Mouse (Mus musculus): ENCODE results near the gene Fam131b. TPM values are rescaled to one million over a fixed set of nuclear protein-coding genes. Genes with fewer than 3 reads are reported as not detected.

Fam131b gene
- polyA plus RNA-seq, 1 experiment from 2014 or later, result 6.2 TPM

DNA sequence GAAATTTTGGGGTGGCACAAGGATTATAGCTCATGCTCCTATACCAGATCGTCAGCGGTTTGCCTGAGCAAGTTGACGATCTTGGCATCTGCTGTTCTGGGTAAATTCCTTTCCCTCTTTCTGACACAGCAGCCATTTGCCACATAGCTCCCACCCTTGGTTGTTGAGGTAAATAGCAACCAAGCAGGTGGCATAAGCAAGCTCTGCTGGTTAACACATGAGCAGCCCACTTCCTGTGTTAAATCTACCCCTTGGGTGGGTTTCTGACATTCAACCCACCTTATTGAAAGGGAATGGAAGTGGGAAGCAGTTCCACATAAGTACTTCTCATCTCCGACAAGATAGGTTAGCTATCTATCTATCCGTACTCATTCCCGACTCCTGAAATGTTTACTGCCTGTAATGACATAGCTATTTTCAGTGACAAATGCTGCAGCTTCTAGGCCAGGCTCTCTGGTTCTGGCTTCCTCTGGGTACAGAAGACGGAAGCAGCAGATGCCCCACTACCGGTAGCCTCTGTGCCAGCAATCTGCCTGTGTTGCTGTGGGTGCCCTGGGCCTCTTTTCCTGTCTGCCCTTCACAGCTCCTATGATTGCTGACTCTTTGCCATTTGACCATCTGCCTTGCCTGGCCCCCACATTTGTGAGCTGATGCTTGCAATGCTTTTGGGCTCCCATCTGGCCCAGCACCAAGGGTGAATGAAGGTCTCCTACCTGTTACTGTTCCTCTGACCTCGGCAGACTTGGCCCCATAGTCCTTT lies 19.1 kb upstream of the Fam131b start:
- H3K27me3 ChIP-seq, result no peaks in the 10 kb centered on the region
- H3K9me3 ChIP-seq, result no peaks in the 10 kb centered on the region
- no peaks in the 10 kb centered on the region for H3K36me3 ChIP-seq
- ATAC-seq (replicated peaks), result no peak
- no peak overlapping the region for H3K4me2 ChIP-seq (replicated peaks)
- H3K4me3 ChIP-seq, result no peak overlapping the region
- no peak overlapping the region for H3K27ac ChIP-seq (replicated peaks)
- H3K4me1 ChIP-seq, result peaks cover under 1% of the 10 kb centered on the region; the same call in 1 of the 2 replicates
- no peak overlapping the region for H3K9ac ChIP-seq (replicated peaks)
- WGBS, result 85% methylated on average over 9 of the region's 9 CpGs

GRCm38 (mm10) chr6:42342171-42342570 lies 17.7 kb upstream of the Fam131b start:
- Histone ChIP-seq H3K4me1 (no peaks in the 10 kb centered on the region), H3K9me3 (no peaks in the 10 kb centered on the region), H3K27ac (replicated peaks) (no peak overlapping the region), H3K9ac (replicated peaks) (no peak overlapping the region), H3K4me3 (no peak overlapping the region), H3K36me3 (no peaks in the 10 kb centered on the region), H3K4me2 (replicated peaks) (no peak overlapping the region), H3K27me3 (no peaks in the 10 kb centered on the region)
- 74% methylated on average over 1 of the region's 1 CpGs for WGBS
- ATAC-seq (replicated peaks), result no peak

DNA sequence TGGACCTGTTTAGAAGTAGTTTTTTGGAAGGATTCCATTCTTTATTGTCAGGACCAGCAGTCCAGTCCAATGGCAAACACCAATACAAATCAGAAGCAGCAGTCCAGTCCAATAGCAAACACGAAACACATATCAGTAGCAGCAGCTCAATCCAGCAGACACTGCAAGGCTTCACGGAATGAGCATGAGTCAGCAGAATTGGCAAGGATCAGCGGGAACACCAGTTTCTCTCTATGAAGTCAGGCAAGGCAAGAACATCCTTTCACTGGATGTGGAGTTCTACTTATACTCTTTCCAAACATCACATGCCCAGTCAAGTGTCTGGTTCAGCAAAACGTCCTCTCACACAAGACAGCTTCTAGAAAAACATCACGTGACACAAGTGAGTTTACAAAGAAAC lies 15.5 kb upstream of the Fam131b start:
- 80% methylated on average over 5 of the region's 5 CpGs for WGBS
- no peak for ATAC-seq (replicated peaks)
- Histone ChIP-seq H3K4me3 (no peak overlapping the region), H3K36me3 (no peaks in the 10 kb centered on the region), H3K27me3 (no peaks in the 10 kb centered on the region), H3K4me2 (replicated peaks) (no peak overlapping the region), H3K27ac (replicated peaks) (no peak overlapping the region), H3K9ac (replicated peaks) (no peak overlapping the region), H3K4me1 (no peaks in the 10 kb centered on the region), H3K9me3 (no peaks in the 10 kb centered on the region)

GRCm38 (mm10) chr6:42339189-42339588 lies 14.7 kb upstream of the Fam131b start:
- no peaks in the 10 kb centered on the region for H3K27me3 ChIP-seq
- no peak overlapping the region for H3K4me2 ChIP-seq (replicated peaks)
- H3K9ac ChIP-seq (replicated peaks), result no peak overlapping the region
- WGBS, result 87% methylated on average over 2 of the region's 2 CpGs
- H3K36me3 ChIP-seq, result no peaks in the 10 kb centered on the region
- no peak overlapping the region for H3K27ac ChIP-seq (replicated peaks)
- H3K4me3 ChIP-seq, result no peak overlapping the region
- no peaks in the 10 kb centered on the region for H3K4me1 ChIP-seq
- ATAC-seq (replicated peaks), result no peak
- H3K9me3 ChIP-seq, result no peaks in the 10 kb centered on the region

- Histone ChIP-seq H3K4me3 (no peak overlapping the region), H3K9ac (replicated peaks) (no peak overlapping the region), H3K36me3 (no peaks in the 10 kb centered on the region), H3K27ac (replicated peaks) (no peak overlapping the region), H3K4me2 (replicated peaks) (no peak overlapping the region), H3K27me3 (no peaks in the 10 kb centered on the region), H3K9me3 (no peaks in the 10 kb centered on the region), H3K4me1 (no peaks in the 10 kb centered on the region)
- WGBS, result 88% methylated on average over 3 of the region's 3 CpGs
- no peak for ATAC-seq (replicated peaks)
Measured at GRCm38 (mm10) chr6:42330946-42331345, 6.5 kb upstream of the Fam131b start.

GRCm38 (mm10) chr6:42330216-42330615 lies 5.8 kb upstream of the Fam131b start:
- no peak overlapping the region for H3K9ac ChIP-seq (replicated peaks)
- H3K4me2 ChIP-seq (replicated peaks), result no peak overlapping the region
- ATAC-seq (replicated peaks), result no peak
- H3K4me3 ChIP-seq, result no peak overlapping the region
- H3K27me3 ChIP-seq, result no peaks in the 10 kb centered on the region
- no peaks in the 10 kb centered on the region for H3K9me3 ChIP-seq
- H3K36me3 ChIP-seq, result no peaks in the 10 kb centered on the region
- H3K4me1 ChIP-seq, result peaks cover 4% of the 10 kb centered on the region; the same call in 1 of the 2 replicates
- WGBS, result 74% methylated on average over 3 of the region's 3 CpGs
- no peak overlapping the region for H3K27ac ChIP-seq (replicated peaks)

DNA sequence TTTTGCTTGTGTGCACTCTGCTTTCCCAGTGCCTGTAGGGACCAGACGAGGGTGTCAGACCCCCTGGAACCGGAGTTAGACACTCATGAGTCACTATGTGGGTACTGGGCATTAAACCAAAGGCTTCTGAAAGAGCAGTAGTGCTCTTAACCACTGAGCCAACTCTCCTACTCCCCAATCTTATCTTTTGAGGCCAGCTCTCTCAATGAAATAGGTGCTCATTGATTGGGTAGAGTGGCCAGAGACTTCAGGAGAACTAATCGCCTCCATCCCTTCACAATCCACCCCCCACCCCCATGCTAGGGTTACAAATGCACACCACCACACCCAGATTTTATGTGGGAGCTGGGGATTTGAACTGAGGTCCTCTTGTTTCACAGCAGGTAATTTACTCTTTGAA lies 4.3 kb upstream of the Fam131b start:
- Histone ChIP-seq H3K4me3 (no peak overlapping the region), H3K27ac (replicated peaks) (no peak overlapping the region), H3K4me1 (peaks cover 5% of the 10 kb centered on the region; the same call in 1 of the 2 replicates), H3K4me2 (replicated peaks) (no peak overlapping the region), H3K9me3 (no peaks in the 10 kb centered on the region), H3K36me3 (no peaks in the 10 kb centered on the region), H3K9ac (replicated peaks) (no peak overlapping the region), H3K27me3 (no peaks in the 10 kb centered on the region)
- ATAC-seq (replicated peaks), result no peak
- WGBS, result 69% methylated on average over 3 of the region's 3 CpGs

GRCm38 (mm10) chr6:42326509-42326908 lies 2.1 kb upstream of the Fam131b start:
- Histone ChIP-seq H3K27me3 (no peaks in the 10 kb centered on the region), H3K27ac (replicated peaks) (no peak overlapping the region)
- WGBS, result 96% methylated on average over 3 of the region's 3 CpGs

GRCm38 (mm10) chr6:42325268-42325609 lies 796 bp upstream of the Fam131b start:
- Histone ChIP-seq H3K27ac (replicated peaks) (peak overlapping the region; percentile 86), H3K36me3 (peaks cover 6% of the 10 kb centered on the region; the same call in 1 of the 2 replicates), H3K4me3 (peak overlapping the region; percentile 92), H3K9ac (replicated peaks) (peak overlapping the region; percentile 80), H3K4me1 (peaks cover 20% of the 10 kb centered on the region), H3K4me2 (replicated peaks) (peak overlapping the region; percentile 94), H3K9me3 (no peaks in the 10 kb centered on the region), H3K27me3 (no peaks in the 10 kb centered on the region)
- ATAC-seq (replicated peaks), result 0 out of 2 replicates have a peak, but pooled peaks have one; percentile 3
- WGBS, result 2% methylated on average over 7 of the region's 7 CpGs

More at GRCm38 (mm10) chr6:42326509-42326908, 2.1 kb upstream of the Fam131b start:
- no peaks in the 10 kb centered on the region for H3K36me3 ChIP-seq
- H3K4me1 ChIP-seq, result peaks cover 20% of the 10 kb centered on the region
- H3K4me2 ChIP-seq (replicated peaks), result no peak overlapping the region
- H3K4me3 ChIP-seq, result no peak overlapping the region
- H3K9me3 ChIP-seq, result no peaks in the 10 kb centered on the region
- H3K9ac ChIP-seq (replicated peaks), result no peak overlapping the region
- ATAC-seq (replicated peaks), result no peak

DNA sequence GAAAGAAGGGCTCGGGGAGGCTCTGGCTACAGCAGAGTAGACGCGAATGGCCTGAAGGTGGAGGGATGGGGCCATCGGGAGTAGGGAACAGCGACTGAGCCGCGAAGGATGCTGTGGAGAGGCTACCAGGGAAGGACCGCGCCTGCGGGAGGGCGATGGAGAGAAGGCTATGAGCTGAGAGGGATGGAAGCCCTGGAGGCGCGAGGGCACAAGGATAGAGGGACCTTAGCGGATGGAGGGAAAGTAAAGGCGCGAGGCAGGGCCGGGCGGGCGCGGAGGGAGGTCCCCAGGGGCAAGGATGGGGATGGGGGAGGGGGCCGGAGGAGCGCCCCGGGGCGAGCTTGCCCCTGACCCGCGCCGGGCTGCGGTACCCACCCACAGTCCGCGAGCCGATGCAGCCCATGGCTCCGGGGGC lies 369 bp downstream of the Fam131b start:
- Histone ChIP-seq H3K4me1 (peaks cover 20% of the 10 kb centered on the region), H3K36me3 (peaks cover 6% of the 10 kb centered on the region; the same call in 1 of the 2 replicates), H3K4me2 (replicated peaks) (peak overlapping the region; percentile 94), H3K27ac (replicated peaks) (peak overlapping the region; percentile 86), H3K27me3 (no peaks in the 10 kb centered on the region), H3K4me3 (peak overlapping the region; percentile 92), H3K9ac (replicated peaks) (peak overlapping the region; percentile 80), H3K9me3 (no peaks in the 10 kb centered on the region)
- ATAC-seq (replicated peaks), result peak; percentile 77
- WGBS, result under 1% methylated on average over 27 of the region's 32 CpGs

- peak overlapping the region; percentile 80 for H3K9ac ChIP-seq (replicated peaks)
- peak; percentile 39 for ATAC-seq (replicated peaks)
- H3K4me2 ChIP-seq (replicated peaks), result peak overlapping the region; percentile 94
- H3K9me3 ChIP-seq, result no peaks in the 10 kb centered on the region
- H3K36me3 ChIP-seq, result peaks cover 10% of the 10 kb centered on the region; the same call in 1 of the 2 replicates
- peak overlapping the region; percentile 86 for H3K27ac ChIP-seq (replicated peaks)
- H3K27me3 ChIP-seq, result no peaks in the 10 kb centered on the region
- peaks cover 20% of the 10 kb centered on the region for H3K4me1 ChIP-seq
- H3K4me3 ChIP-seq, result peak overlapping the region; percentile 92
- WGBS, result 1% methylated on average over 28 of the region's 28 CpGs
Measured at GRCm38 (mm10) chr6:42323371-42324066, 924 bp downstream of the Fam131b start.

DNA sequence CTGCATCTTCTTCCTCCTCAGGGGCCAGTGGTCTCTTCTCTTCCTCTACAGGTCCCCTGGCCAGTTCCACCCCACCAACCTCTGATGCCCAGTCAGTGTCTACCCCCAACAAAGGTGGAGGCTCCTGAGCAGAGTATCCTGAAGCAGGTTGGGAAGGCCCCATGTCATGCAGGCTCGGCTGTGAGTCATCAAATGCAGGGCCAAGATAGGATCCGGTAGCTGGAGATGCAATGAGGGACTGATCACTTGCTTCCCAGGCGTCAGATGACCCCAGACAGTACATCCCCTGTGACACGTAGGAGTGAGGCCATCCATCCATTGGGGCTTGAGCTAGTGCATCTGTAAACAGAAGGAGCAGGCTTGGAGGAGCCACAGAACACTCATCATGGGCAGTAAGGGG lies 6.2 kb downstream of the Fam131b start:
- Histone ChIP-seq H3K4me1 (peaks cover 13% of the 10 kb centered on the region), H3K27ac (replicated peaks) (no peak overlapping the region), H3K4me3 (no peak overlapping the region), H3K4me2 (replicated peaks) (no peak overlapping the region), H3K36me3 (peaks cover 21% of the 10 kb centered on the region), H3K9me3 (no peaks in the 10 kb centered on the region), H3K27me3 (no peaks in the 10 kb centered on the region), H3K9ac (replicated peaks) (no peak overlapping the region)
- 90% methylated on average over 4 of the region's 4 CpGs for WGBS
- no peak for ATAC-seq (replicated peaks)

Data from forebrain, embryonic 15.5 days (tissue).